Mouse (Mus musculus) c-Kit-positive CD71-negative TER-119-negative erythroid progenitor cells, embryonic 14.5 days (primary cell): ENCODE results near the gene Acad11.

Experiments used
- DNase-seq: peaks from one replicate; pipeline ENCODE4 v3.0.0-alpha.2; 2013; ENCODE audit warnings: low read depth

The Acad11 gene

DNA sequence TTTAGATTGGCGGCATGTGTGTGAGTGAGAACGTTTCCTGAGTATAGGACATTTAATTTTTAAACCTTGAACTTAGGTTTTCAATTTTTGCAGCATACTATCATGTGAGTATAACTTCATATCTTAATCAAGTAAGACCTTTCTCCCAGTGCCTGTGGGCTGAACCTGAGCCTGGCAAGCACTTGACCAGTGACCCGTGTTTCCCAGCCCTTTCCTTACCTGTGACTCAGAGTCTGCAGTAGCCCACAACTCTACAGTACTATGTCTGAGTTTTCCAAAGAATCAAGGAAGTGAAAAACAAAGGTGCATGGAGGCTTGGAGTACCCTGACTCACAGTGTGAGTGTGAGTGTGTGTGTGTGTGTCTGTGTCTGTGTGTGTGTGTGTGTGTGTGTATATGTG, 16.9 kb downstream of the Acad11 start:
- no peak for DNase-seq

- DNase-seq = no peak
These were observed 22.7 kb downstream of the Acad11 start for GRCm38 (mm10) chr9:104085730-104086429.

DNA sequence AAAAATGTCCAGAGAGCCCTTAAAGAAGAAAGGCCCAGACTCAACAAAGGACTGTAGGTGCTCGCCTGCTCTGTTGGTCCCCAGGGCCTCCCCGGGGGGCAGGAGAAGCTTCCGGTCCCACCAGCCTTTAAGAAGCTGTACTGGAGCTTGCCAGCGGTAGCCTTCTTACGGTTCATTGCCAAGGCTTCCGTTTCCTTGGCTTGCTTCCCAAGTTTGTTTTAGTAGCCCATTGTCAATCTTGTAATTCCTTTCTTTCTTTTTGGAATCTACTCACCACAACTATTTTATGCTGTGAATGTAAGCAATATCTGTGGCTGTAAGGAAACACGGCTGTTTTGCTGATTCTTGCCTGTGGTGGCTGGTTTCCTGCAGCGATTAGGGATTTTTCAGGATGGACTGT, 25.4 kb downstream of the Acad11 start:
- DNase-seq = no peak

DNA sequence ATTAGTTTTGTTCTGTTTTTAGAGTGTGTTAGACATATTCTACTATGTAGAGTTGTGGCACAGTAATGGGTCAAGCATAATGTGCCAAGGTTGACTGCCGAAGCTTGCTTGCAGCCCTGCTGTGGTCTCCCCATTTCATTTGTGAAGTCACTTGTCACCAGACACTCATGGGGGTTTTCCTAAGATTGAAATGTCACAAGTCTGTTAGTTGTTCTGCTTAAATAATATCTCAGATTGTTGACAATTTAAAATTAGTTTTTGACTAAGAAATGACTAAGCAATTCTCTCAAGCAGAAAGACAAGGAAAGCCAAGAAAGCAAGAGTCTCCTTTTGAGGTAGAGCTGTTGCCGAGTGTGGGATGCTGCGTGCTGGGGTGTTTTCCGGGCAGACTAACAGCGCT, 29.8 kb downstream of the Acad11 start:
- DNase-seq = no peak

DNA sequence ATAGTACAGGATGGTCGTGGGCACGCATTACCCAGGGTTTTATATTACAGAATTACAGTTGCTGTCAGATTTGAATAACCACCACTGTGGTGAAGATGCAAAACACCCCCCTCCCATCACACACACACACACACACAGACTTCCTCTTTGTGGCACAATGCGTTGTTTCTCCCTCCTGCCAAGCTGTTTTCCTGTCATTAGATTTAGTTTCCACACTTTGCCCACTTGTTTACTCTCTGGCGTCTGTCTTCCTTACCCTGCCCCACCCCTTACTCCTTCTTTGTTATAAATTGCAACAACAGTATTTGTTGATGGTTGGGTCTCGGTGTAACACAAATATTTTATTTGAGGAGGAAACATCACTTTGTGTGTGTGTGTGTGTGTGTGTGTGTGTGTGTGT, 35.1 kb downstream of the Acad11 start:
- DNase-seq = no peak

DNA sequence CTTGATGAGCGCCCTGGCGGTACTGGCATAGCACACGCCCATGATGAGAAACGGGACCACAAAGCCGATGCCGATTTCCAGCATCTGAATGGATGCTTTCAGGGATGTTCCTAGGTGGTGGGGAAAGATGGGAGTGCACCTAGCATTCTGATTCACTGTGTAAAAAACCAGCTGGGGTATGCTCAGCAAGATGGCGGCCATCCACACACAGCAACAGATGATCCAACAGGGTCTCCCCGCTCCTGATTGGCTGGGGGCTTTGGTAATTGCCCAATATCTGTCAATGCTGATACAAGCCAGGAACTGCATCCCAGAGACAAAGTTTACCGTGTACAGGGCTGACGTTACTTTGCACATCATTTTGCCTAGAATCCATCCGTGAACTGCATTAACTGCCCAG, 35.9 kb downstream of the Acad11 start:
- no peak for DNase-seq

DNA sequence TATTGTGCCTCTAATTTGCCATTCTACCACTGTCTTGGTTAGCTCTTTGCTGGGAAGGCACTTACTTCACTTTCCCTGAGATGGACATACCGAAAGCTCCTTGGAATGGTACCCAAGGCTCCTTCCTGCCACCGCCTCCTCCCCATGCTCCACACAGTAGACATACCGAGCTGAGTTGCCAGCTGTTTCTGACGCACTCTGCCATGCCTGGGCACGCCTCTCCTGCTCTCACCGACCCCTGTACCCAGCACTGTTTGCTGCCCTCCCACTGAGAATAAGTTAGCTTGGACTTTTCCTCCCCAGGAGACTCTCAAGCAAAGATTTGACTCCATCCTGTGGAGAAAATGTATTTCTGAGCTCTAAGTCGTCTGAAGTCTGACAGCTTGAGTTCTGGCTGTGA, 37.6 kb downstream of the Acad11 start:
- no peak for DNase-seq

DNA sequence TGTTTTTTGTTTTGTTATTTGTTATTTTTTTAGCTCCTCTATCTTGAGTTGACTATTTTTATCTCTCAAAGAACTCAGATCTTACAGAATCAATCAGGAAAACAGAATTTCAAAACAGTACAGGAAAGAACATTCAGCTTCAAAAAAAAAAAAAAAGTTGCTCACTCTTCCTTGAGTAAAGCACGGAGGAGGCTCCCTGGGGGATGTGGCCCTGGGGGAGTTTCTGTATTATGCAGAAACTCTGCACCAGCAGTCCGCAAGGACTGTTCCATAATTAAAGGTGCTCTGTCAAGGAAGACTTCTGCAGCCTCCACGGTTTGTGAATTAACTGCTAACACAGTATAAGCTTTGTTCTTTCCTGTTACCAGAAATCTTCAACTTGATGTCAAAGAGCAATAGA, 38.3 kb downstream of the Acad11 start:
- DNase-seq = no peak

- DNase-seq = no peak
These were observed 39.1 kb downstream of the Acad11 start for GRCm38 (mm10) chr9:104102301-104102700.

- no peak for DNase-seq
These were observed 39.7 kb downstream of the Acad11 start for GRCm38 (mm10) chr9:104102901-104103300.

- no peak for DNase-seq
These were observed 41.8 kb downstream of the Acad11 start for GRCm38 (mm10) chr9:104104986-104105385.

DNA sequence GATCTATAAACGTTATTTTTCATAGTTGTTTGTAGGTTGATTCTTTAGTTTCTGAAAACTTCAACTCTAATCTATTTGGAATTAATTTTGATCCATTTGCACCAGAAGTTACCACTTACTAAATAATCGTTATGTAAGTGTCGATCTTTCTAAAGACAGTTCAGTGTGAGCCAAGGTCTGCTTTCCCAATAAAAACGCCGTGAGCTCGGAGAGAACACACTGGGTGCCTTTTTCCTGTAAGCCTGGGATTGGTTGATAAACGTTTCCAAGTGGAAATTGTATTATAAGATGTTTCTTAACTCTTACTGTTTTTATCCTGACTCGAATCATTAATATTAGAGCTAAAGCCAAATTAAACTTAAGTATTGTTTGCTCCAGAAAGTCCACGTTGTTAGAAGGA, 43.8 kb downstream of the Acad11 start:
- DNase-seq = no peak

DNA sequence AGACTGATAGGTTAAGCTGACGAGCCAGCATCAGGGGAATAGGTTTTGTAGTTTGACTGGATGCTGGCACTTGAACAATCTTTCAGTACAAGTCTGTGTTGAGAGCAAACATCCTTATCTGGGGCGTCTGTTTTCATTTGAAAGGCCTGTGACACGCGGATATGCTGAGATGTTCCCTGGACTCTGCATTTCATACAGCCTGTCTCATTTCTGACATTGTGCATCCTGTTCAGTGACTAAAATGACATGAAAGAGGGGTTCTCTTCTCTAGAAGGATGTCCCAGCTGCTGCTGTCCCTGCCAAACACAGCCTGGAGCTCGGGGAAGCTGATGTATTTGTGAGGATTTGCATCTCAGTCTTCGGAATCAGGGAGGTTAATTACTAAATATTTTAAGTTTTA, 44.3 kb downstream of the Acad11 start:
- DNase-seq = no peak

- DNase-seq = no peak
These were observed 45.5 kb downstream of the Acad11 start for GRCm38 (mm10) chr9:104108571-104109143.

- DNase-seq = no peak
These were observed 46.0 kb downstream of the Acad11 start for GRCm38 (mm10) chr9:104109151-104109550.

DNA sequence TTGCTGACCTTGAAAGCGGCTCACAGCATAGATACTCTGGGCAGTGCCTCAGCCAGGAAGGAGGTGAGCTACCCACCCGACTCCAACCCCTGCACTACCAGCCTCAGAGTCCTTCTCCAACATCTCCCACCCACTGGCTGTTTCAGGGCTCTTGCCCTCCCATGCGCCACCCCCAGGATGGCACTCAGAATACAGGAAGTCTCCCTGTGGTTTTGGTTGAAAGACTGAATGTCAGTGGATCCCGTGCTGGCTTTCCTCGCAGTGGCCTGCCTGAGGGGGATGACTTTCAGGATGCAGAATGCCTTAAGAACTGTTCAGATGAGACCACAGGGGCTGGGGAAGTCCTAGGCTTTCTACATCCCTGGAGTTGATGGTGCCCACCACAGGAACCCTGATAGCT, 59.9 kb downstream of the Acad11 start:
- no peak for DNase-seq

DNA sequence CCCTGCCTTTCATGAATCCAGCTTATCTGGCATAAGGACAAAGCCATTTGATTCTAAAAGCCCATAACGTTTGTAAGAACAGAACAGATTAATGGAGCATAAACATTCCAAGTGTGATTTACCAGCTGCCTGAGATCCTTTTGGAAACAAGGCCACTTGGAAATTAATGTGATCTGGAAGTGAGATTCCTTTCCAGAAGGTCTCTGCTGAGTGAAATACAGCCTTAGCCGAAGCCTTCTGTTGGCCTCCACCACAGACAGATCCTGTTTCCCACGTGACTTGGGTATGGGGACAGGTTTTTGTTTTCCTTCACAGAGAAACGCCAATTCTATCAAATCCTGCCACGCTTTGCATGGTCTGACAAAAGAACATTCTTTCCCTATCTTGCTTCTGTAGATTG, 60.4 kb downstream of the Acad11 start:
- no peak for DNase-seq

DNA sequence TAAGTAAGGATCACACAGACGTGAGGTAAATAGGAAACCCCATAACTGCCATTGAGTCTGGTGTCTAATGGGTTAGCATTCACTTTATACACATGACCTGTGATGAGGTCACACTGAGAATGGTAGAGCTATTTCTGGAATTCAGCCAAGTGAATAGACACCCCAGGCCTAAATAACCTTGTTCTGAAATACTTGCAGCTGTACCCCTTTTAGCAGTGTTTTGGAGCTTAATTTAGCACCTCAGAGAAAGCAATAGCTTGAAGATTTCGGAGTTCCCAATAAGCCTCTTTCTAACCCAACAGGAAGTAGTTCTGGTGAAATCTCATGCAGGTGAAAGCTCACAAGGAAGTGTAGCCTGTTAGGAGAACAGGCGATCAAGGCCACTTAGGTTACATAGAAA, 63.7 kb downstream of the Acad11 start, which contains the start of gene Ackr4:
Ackr4 (minus strand) TSS at position 101 of the 400 bp plus-strand sequence.
- DNase-seq = no peak

- DNase-seq = no peak
These were observed 64.9 kb downstream of the Acad11 start for GRCm38 (mm10) chr9:104128110-104128509.

DNA sequence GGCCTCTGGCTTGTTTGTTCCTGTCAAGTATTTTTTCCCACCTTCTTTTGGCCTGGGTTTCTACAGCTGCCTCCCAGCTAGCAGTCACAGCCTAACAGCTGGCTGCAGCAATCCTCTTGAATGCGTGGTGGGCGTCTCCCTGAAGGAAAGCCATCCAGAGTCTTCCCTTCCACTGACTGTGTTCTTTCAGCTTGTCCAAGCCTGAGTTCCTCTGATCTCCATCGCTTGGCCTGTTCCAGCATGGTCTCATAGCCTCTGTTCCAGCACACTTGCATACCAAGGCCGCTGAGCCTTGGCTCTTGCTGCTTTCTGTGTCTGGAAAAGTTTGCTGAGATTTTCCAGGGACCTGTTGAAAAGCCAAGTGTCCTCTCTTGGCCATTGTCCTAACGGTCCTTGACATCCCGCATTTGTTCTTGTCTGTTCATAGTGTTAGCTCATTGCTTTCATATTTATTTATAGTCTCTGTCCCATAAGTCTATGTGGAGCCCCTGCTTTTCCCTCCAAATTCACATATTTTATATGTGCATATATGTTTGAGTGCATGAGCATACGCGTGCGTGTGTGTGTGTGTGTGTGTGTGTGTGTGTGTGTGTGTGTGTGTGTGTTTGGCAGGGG, 67.1 kb downstream of the Acad11 start:
- no peak for DNase-seq

- DNase-seq = no peak
These were observed 77.2 kb downstream of the Acad11 start for GRCm38 (mm10) chr9:104140351-104140750.

GRCm38 (mm10) chr9:104142805-104143204, 79.6 kb downstream of the Acad11 start:
- no peak for DNase-seq

- DNase-seq = no peak
These were observed 81.3 kb downstream of the Acad11 start for GRCm38 (mm10) chr9:104144314-104144996.
